Mouse (Mus musculus) adrenal gland, postnatal 10 days (tissue): ENCODE measurements around the gene Gm498. TPM values are rescaled to one million over a fixed set of nuclear protein-coding genes. Genes with fewer than 3 reads are reported as not detected.

ENCODE experiments used
- DNase-seq: peaks from one replicate; pipeline ENCODE4 v3.0.0; 2021; ENCODE audit warnings: mixed read lengths
- long read RNA-seq, 2 experiments: library from polyadenylated mRNA; stranded (forward); transcript quantifications; one replicate each; pipeline ENCODE4 v2.0.0; 2021
- total RNA-seq, 2 experiments: library from RNA; stranded (reverse); gene quantifications; 2 replicates each; pipeline ENCODE4 v1.2.3; 2021

Gm498 gene
- not detected for total RNA-seq
- long read RNA-seq, experiment 1, result 0 reads
- long read RNA-seq, experiment 2, result 0 reads

GRCm38 (mm10) chr7:143866538-143866937 lies at the start of gene Gm498:
TSS of gene Gm498 (plus strand) at chr7:143866838.
- no peak for DNase-seq

- DNase-seq, result no peak
Measured at GRCm38 (mm10) chr7:143819201-143819600, 47.4 kb upstream of the Gm498 start.

- DNase-seq, result no peak
Measured at GRCm38 (mm10) chr7:143821241-143821640, 45.4 kb upstream of the Gm498 start.

- DNase-seq, result peak; percentile 100
Measured at GRCm38 (mm10) chr7:143822375-143823265, 44.0 kb upstream of the Gm498 start, which contains the start of the genes Nadsyn1 and Dhcr7. TSS of gene Nadsyn1 (minus strand) at chr7:143822849. TSS of gene Dhcr7 (plus strand) at chr7:143823145.

- peak; percentile 40 for DNase-seq
Measured at GRCm38 (mm10) chr7:143823266-143823605, 43.4 kb upstream of the Gm498 start.

- no peak for DNase-seq
Measured at GRCm38 (mm10) chr7:143826985-143827384, 39.7 kb upstream of the Gm498 start.

GRCm38 (mm10) chr7:143829504-143830331 lies 36.9 kb upstream of the Gm498 start:
- DNase-seq, result peak; percentile 95

- DNase-seq, result no peak
Measured at GRCm38 (mm10) chr7:143830399-143830798, 36.2 kb upstream of the Gm498 start.

GRCm38 (mm10) chr7:143832196-143832595 lies 34.4 kb upstream of the Gm498 start:
- peak; percentile 82 for DNase-seq

GRCm38 (mm10) chr7:143832611-143833010 lies 34.0 kb upstream of the Gm498 start:
- DNase-seq, result no peak

GRCm38 (mm10) chr7:143833581-143834190 lies 33.0 kb upstream of the Gm498 start:
- peak; percentile 68 for DNase-seq

- no peak for DNase-seq
Measured at GRCm38 (mm10) chr7:143834316-143834715, 32.3 kb upstream of the Gm498 start.

GRCm38 (mm10) chr7:143834972-143835371 lies 31.7 kb upstream of the Gm498 start:
- no peak for DNase-seq

GRCm38 (mm10) chr7:143837705-143838358 lies 28.8 kb upstream of the Gm498 start:
- DNase-seq, result no peak

- DNase-seq, result no peak
Measured at GRCm38 (mm10) chr7:143840121-143840520, 26.5 kb upstream of the Gm498 start.

GRCm38 (mm10) chr7:143841301-143841700 lies 25.3 kb upstream of the Gm498 start:
- DNase-seq, result no peak

GRCm38 (mm10) chr7:143848127-143848767 lies 18.4 kb upstream of the Gm498 start:
- DNase-seq, result no peak

- no peak for DNase-seq
Measured at GRCm38 (mm10) chr7:143848768-143849482, 17.7 kb upstream of the Gm498 start.

- DNase-seq, result no peak
Measured at GRCm38 (mm10) chr7:143868874-143869273, 2.2 kb downstream of the Gm498 start.

- DNase-seq, result no peak
Measured at GRCm38 (mm10) chr7:143883717-143884116, 17.1 kb downstream of the Gm498 start.

- DNase-seq, result no peak
Measured at GRCm38 (mm10) chr7:143891146-143891545, 24.5 kb downstream of the Gm498 start.
